Mouse (Mus musculus): ENCODE measurements at regions not wholly inside any gene's neighbourhood (a gene's known extent, or its start where the extent isn't known, plus 50 kb on each side); places are given as distances from the start of the nearest gene placed in this dataset.
"Not testable (repeated sequence)": the region's sequence is repeated elsewhere in the genome, so short reads cannot be mapped to it uniquely, and the experiment has no call there.

- no peak for DNase-seq (ENCODE audit: low spot score)
Measured at GRCm38 (mm10) chr10:68961376-68961775, 189.9 kb upstream of the Rhobtb1 start.

GRCm38 (mm10) chr10:68963090-68963489 is 188.1 kb upstream of the Rhobtb1 start:
- DNase-seq (ENCODE audit: low spot score): no peak

GRCm38 (mm10) chr10:68965271-68965670 is 186.0 kb upstream of the Rhobtb1 start:
- DNase-seq (ENCODE audit: low spot score): no peak

- DNase-seq (ENCODE audit: low spot score): no peak
Measured at GRCm38 (mm10) chr10:68967976-68968968, 183.0 kb upstream of the Rhobtb1 start.

GRCm38 (mm10) chr10:68970521-68970920 is 180.7 kb upstream of the Rhobtb1 start:
- DNase-seq (ENCODE audit: low spot score): peak; percentile 10

- DNase-seq (ENCODE audit: low spot score): no peak
Measured at GRCm38 (mm10) chr10:68974771-68975170, 176.5 kb upstream of the Rhobtb1 start.

- peak; percentile 26 for DNase-seq (ENCODE audit: low spot score)
Measured at GRCm38 (mm10) chr10:68976443-68977025, 174.7 kb upstream of the Rhobtb1 start.

- DNase-seq (ENCODE audit: low spot score): no peak
Measured at GRCm38 (mm10) chr10:68978115-68978514, 173.1 kb upstream of the Rhobtb1 start.

GRCm38 (mm10) chr10:68979949-68980348 is 171.3 kb upstream of the Rhobtb1 start:
- no peak for DNase-seq (ENCODE audit: low spot score)

- DNase-seq (ENCODE audit: low spot score): no peak
Measured at GRCm38 (mm10) chr10:68982288-68982687, 168.9 kb upstream of the Rhobtb1 start.

GRCm38 (mm10) chr10:68990584-68990983 is 160.7 kb upstream of the Rhobtb1 start:
- no peak for DNase-seq (ENCODE audit: low spot score)

- DNase-seq (ENCODE audit: low spot score): no peak
Measured at GRCm38 (mm10) chr10:68999610-69000009, 151.6 kb upstream of the Rhobtb1 start.

GRCm38 (mm10) chr10:69001654-69002435 is 149.4 kb upstream of the Rhobtb1 start:
- no peak for DNase-seq (ENCODE audit: low spot score)

- peak; percentile 86 for DNase-seq (ENCODE audit: low spot score)
Measured at GRCm38 (mm10) chr10:69005199-69005872, 145.9 kb upstream of the Rhobtb1 start.

GRCm38 (mm10) chr10:69008679-69009078 is 142.6 kb upstream of the Rhobtb1 start:
- not testable (repeated sequence) for DNase-seq (ENCODE audit: low spot score)

GRCm38 (mm10) chr10:69020811-69021743 is 130.2 kb upstream of the Rhobtb1 start:
- DNase-seq (ENCODE audit: low spot score): no peak

GRCm38 (mm10) chr10:69033410-69033809 is 117.8 kb upstream of the Rhobtb1 start:
- no peak for DNase-seq (ENCODE audit: low spot score)

GRCm38 (mm10) chr10:69034390-69035120 is 116.7 kb upstream of the Rhobtb1 start:
- no peak for DNase-seq (ENCODE audit: low spot score)

GRCm38 (mm10) chr10:69035536-69035935 is 115.7 kb upstream of the Rhobtb1 start:
- not testable (repeated sequence) for DNase-seq (ENCODE audit: low spot score)

- DNase-seq (ENCODE audit: low spot score): no peak
Measured at GRCm38 (mm10) chr10:69036096-69036495, 115.1 kb upstream of the Rhobtb1 start.

Measured in urinary bladder, postnatal 25 days (tissue).